8 mouse cellular contexts compared by ENCODE assay signal in genomic region chr1:36938801-36939286, GRCm38 (mm10). TPM values are rescaled to one million over a fixed set of nuclear protein-coding genes. Genes with fewer than 3 reads are reported as not detected.
DNase-seq lines count a peak whose midpoint lies in the region; ATAC-seq and TF ChIP-seq lines count a peak whose summit lies in the region.

No protein-coding gene starts in this region.

- no peaks in the 10 kb centered on the region for H3K27me3 ChIP-seq in megakaryocyte, embryonic 14.5 days (replicated peaks)
- no peaks in the 10 kb centered on the region for H3K27me3 ChIP-seq in embryonic facial prominence, embryonic 14.5 days (replicated peaks; ENCODE audit: control insufficient read depth, insufficient read depth, low read length)
- H3K27me3 ChIP-seq in hindbrain, embryonic 12.5 days, result no peaks in the 10 kb centered on the region; the same call in 1 of the 2 replicates
- no peaks in the 10 kb centered on the region for H3K27me3 ChIP-seq in liver, embryonic 12.5 days (replicated peaks)

- no peak for ATAC-seq in megakaryocyte, adult 5-6 weeks (ENCODE audit: poor library complexity, severe bottlenecking)
- peak; percentile 6 for ATAC-seq in embryonic facial prominence, embryonic 14.5 days (ENCODE audit: low read depth)
- ATAC-seq in hindbrain, embryonic 12.5 days (ENCODE audit: low FRiP score), result peak; percentile 20
- ATAC-seq in liver, embryonic 12.5 days, result no peak

- peak overlapping the region; percentile 99 for H3K9ac ChIP-seq in embryonic facial prominence, embryonic 14.5 days (ENCODE audit: low read depth, low read length)
- H3K9ac ChIP-seq in hindbrain, embryonic 12.5 days, result peak overlapping the region; percentile 91
- H3K9ac ChIP-seq in liver, embryonic 12.5 days, result peak overlapping the region; percentile 100

- no peak for TF ChIP-seq CTCF in olfactory bulb, adult 2 months (IDR thresholded peaks at IDR 0.05; ENCODE audit: insufficient read depth, low read depth, low read length)

- H3K27ac ChIP-seq in embryonic facial prominence, embryonic 14.5 days (replicated peaks; ENCODE audit: low read depth, low read length), result peak overlapping the region; percentile 94
- peak overlapping the region; percentile 93 for H3K27ac ChIP-seq in hindbrain, embryonic 12.5 days
- peak overlapping the region; percentile 92 for H3K27ac ChIP-seq in liver, embryonic 12.5 days
- H3K27ac ChIP-seq in olfactory bulb, adult 2 months (ENCODE audit: insufficient read depth, low read depth, low read length), result peak overlapping the region; percentile 98

- H3K9me3 ChIP-seq in megakaryocyte, embryonic 14.5 days, result no peaks in the 10 kb centered on the region
- H3K9me3 ChIP-seq in embryonic facial prominence, embryonic 14.5 days (ENCODE audit: control insufficient read depth, low read length), result no peaks in the 10 kb centered on the region
- H3K9me3 ChIP-seq in hindbrain, embryonic 12.5 days (replicated peaks), result no peaks in the 10 kb centered on the region
- no peaks in the 10 kb centered on the region for H3K9me3 ChIP-seq in liver, embryonic 12.5 days (replicated peaks)

- TF ChIP-seq POLR2A in olfactory bulb, adult 2 months (IDR thresholded peaks at IDR 0.05; ENCODE audit: insufficient read depth, low read depth, low read length), result no peak

- H3K4me3 ChIP-seq in megakaryocyte, embryonic 14.5 days (replicated peaks), result peak overlapping the region; percentile 97
- H3K4me3 ChIP-seq in embryonic facial prominence, embryonic 14.5 days (ENCODE audit: low read depth, low read length), result peak overlapping the region; percentile 99
- H3K4me3 ChIP-seq in hindbrain, embryonic 12.5 days, result peak overlapping the region; percentile 81
- H3K4me3 ChIP-seq in liver, embryonic 12.5 days, result peak overlapping the region; percentile 100
- peak overlapping the region; percentile 90 for H3K4me3 ChIP-seq in olfactory bulb, adult 2 months (ENCODE audit: insufficient read depth, low read depth, low read length)

- peak; percentile 68 for DNase-seq in adrenal gland, adult 2 months
- no peak for DNase-seq in embryonic facial prominence, embryonic 14.5 days (ENCODE audit: low spot score)
- DNase-seq in frontal cortex, postnatal 14 days (ENCODE audit: low spot score in 2 of 2), result no peak

- H3K4me2 ChIP-seq in embryonic facial prominence, embryonic 14.5 days (ENCODE audit: low read depth, low read length), result peak overlapping the region; percentile 63
- H3K4me2 ChIP-seq in hindbrain, embryonic 12.5 days (replicated peaks), result peak overlapping the region; percentile 59
- peak overlapping the region; percentile 80 for H3K4me2 ChIP-seq in liver, embryonic 12.5 days

- H3K36me3 ChIP-seq in megakaryocyte, embryonic 14.5 days (replicated peaks; ENCODE audit: low read length), result no peaks in the 10 kb centered on the region
- H3K36me3 ChIP-seq in embryonic facial prominence, embryonic 14.5 days (ENCODE audit: control insufficient read depth, insufficient read depth, low read length), result no peaks in the 10 kb centered on the region
- no peaks in the 10 kb centered on the region for H3K36me3 ChIP-seq in hindbrain, embryonic 12.5 days
- no peaks in the 10 kb centered on the region for H3K36me3 ChIP-seq in liver, embryonic 12.5 days

- 0% methylated on average over 26 of the region's 59 CpGs for WGBS in embryonic facial prominence, embryonic 14.5 days
- 0% methylated on average over 36 of the region's 59 CpGs for WGBS in hindbrain, embryonic 12.5 days
- under 1% methylated on average over 50 of the region's 59 CpGs for WGBS in liver, embryonic 12.5 days (ENCODE audit: insufficient replicate concordance)
- WGBS in olfactory bulb, adult 2 months, result under 1% methylated on average over 58 of the region's 59 CpGs

- H3K4me1 ChIP-seq in megakaryocyte, embryonic 14.5 days, result peaks cover 48% of the 10 kb centered on the region
- peaks cover 34% of the 10 kb centered on the region for H3K4me1 ChIP-seq in embryonic facial prominence, embryonic 14.5 days (ENCODE audit: control insufficient read depth, insufficient read depth, low read length)
- peaks cover 27% of the 10 kb centered on the region for H3K4me1 ChIP-seq in hindbrain, embryonic 12.5 days
- peaks cover 81% of the 10 kb centered on the region for H3K4me1 ChIP-seq in liver, embryonic 12.5 days
- peaks cover 16% of the 10 kb centered on the region for H3K4me1 ChIP-seq in olfactory bulb, adult 2 months (ENCODE audit: control insufficient read depth, insufficient read depth, low read length)

RNA-seq across cellular contexts. Expression of gene Tmem131, which starts 4.6 kb away (rescaled TPM):
- 12.1 and 14.4 TPM in 2 replicates for polyA plus RNA-seq in megakaryocyte, embryonic 14.5 days (2012; ENCODE audit: insufficient read depth, low replicate concordance)
- 65.6 and 68.7 TPM in 2 replicates for total RNA-seq in megakaryocyte, adult 5-6 weeks (2015)
- 20.3 and 32.8 TPM in 2 replicates for total RNA-seq in megakaryocyte, adult 5-6 weeks (2017)
- total RNA-seq in adrenal gland, adult 2 months (2021), result 10 to 100 TPM; 38.8 to 51.0 TPM
- polyA plus RNA-seq in adrenal gland, adult 2 months (2012; rRNA removed), result 15.8 and 17.8 TPM in 2 replicates
- 21.3 and 22.4 TPM in 2 replicates for polyA plus RNA-seq in embryonic facial prominence, embryonic 14.5 days (2014; fragmentation: Nextera tagmentation; extraction: Ambion mirVana)
- 18.2 and 21.1 TPM in 2 replicates for polyA plus RNA-seq in hindbrain, embryonic 12.5 days (2016; fragmentation: Nextera tagmentation; extraction: Ambion mirVana)
- 14.9 and 15.4 TPM in 2 replicates for polyA plus RNA-seq in liver, embryonic 12.5 days (2016; fragmentation: Nextera tagmentation; extraction: Ambion mirVana)
- polyA plus RNA-seq in olfactory bulb, adult 2 months (2012; ENCODE audit: insufficient read depth, insufficient read length, low replicate concordance, missing spikeins), result 169 and 363 TPM in 2 replicates

Comparison
In these comparisons a context has a peak if more than half of its experiments do, and no peak if none do; other contexts are left out.
1. ATAC-seq: peak in embryonic facial prominence, embryonic 14.5 days (single experiment) and hindbrain, embryonic 12.5 days (single experiment); none in megakaryocyte, adult 5-6 weeks (single experiment) and liver, embryonic 12.5 days (single experiment).
2. Peak in every context shown above with its lines, with median percentiles within 50 percentile points of each other: H3K4me3 ChIP-seq, H3K27ac ChIP-seq, H3K4me2 ChIP-seq and H3K9ac ChIP-seq.